Comparison of ENCODE assay signal across 1 mouse cellular context in the genomic region with DNA sequence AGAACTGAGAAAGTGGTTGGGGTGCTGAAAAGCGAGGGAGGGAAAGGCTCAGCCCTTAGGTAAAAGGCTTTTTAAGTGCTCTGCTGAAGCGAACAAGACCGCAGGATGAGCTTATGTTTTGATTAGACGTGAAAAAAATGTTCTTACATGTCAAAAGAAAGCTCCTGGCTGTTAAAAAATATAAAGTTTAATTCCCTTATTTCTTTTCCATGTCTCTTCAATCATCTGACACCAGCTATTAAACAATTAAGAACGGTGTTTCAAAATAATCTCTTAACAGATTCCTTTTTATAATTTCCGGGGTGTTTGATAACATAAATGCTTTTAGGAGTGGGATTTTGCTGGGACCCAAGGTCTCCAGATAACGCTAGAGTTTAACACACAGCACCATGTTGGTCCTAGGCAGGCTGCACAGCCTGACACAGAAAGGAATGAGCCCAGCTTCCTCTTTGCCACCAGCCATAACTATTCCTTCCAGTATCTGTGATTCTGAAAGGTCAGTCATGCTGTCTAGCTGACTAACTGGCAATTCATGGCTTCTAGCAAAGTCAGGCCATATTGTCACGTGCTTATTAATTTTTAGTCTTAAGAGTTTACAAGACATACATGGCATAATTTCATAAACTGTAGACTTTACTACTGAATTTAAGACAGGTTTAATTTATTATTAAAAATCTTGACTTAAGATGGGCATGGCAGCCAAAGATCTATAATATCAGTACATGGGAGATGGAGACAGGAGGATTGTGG.
TF ChIP-seq lines count a peak whose summit lies in the region.

No protein-coding gene starts in this region.

TF ChIP-seq in CH12.LX, 34 proteins besides CTCF, POLR2A, EP300 and RAD21 (continued from another document):
- TF ChIP-seq UBTF (IDR thresholded peaks at IDR 0.05; ENCODE audit: low read depth, low read length): no peak
